Mouse (Mus musculus) heart, adult 2 months (tissue): ENCODE data around the gene Plxna4. TPM values are rescaled to one million over a fixed set of nuclear protein-coding genes. Genes with fewer than 3 reads are reported as not detected.

Source experiments
- DNase-seq, 2 experiments: peaks; one replicate each; pipeline ENCODE4 v3.0.0; 2021
- H3K27ac ChIP-seq: fragments of 200-600 bp; 2 replicates; pipeline ENCODE4 v1.8.1; 2022
- H3K27me3 ChIP-seq: fragments of 200-500 bp; 2 replicates; pipeline ENCODE4 v1.6.1; 2012; ENCODE audit warnings: mild to moderate bottlenecking, low read length, inconsistent platforms, mixed read lengths; ENCODE audit not compliant: control insufficient read depth, insufficient read depth
- H3K36me3 ChIP-seq: fragments of 200-500 bp; 2 replicates; pipeline ENCODE4 v1.6.1; 2012; ENCODE audit warnings: low read length, inconsistent platforms; ENCODE audit not compliant: control insufficient read depth, insufficient read depth
- H3K4me1 ChIP-seq: fragments of 200-500 bp; 2 replicates; pipeline ENCODE4 v1.6.1; 2011; ENCODE audit warnings: low read length; ENCODE audit not compliant: control insufficient read depth, insufficient read depth
- H3K4me3 ChIP-seq: fragments of 200-600 bp; 2 replicates; pipeline ENCODE4 v1.8.1; 2022
- H3K79me2 ChIP-seq: fragments of 200-500 bp; replicated peaks from 2 replicates; pipeline ENCODE4 v1.6.1; 2012; ENCODE audit warnings: mild to moderate bottlenecking, inconsistent platforms, low read length, moderate library complexity, mixed read lengths; ENCODE audit not compliant: control insufficient read depth, insufficient read depth
- H3K9ac ChIP-seq: fragments of 200-500 bp; 2 replicates; pipeline ENCODE4 v1.6.1; 2012; ENCODE audit warnings: low read depth, mild to moderate bottlenecking, control low read depth, inconsistent platforms, low read length, mixed read lengths
- CTCF ChIP-seq: fragments of 200-600 bp; IDR thresholded peaks from 2 replicates; pipeline ENCODE4 v1.8.1; 2022; ENCODE audit warnings: antibody characterized with exemption, mild to moderate bottlenecking, moderate library complexity
- EP300 ChIP-seq: fragments of 200-500 bp; IDR thresholded peaks from 2 replicates; pipeline ENCODE4 v1.6.1; 2011; ENCODE audit warnings: low read depth, low read length, control low read depth; ENCODE audit not compliant: insufficient read depth
- POLR2A ChIP-seq: fragments of 200-500 bp; IDR thresholded peaks from 2 replicates; pipeline ENCODE4 v1.6.1; 2011; ENCODE audit warnings: mild to moderate bottlenecking, low read depth, low read length, control low read depth; ENCODE audit not compliant: insufficient read depth
- WGBS: fragments of 180-500 bp; shearing (Covaris S2); methylation state at CpG from one replicate; pipeline ENCODE4 v1.1.7; 2018; 5-methylcytosine and 5-hydroxymethylcytosine counted together
- intact Hi-C: fragments of 180-260 bp; cut with DNase I; formaldehyde crosslinking; loops from one replicate; pipeline ENCODE4 v1.15.1; 2025
- polyA plus RNA-seq: library from polyadenylated mRNA; depleted of rRNA; stranded (reverse); fragments of >200 nt; gene quantifications from 2 replicates; pipeline ENCODE4 v1.2.3, GENCODE M21; 2012
- total RNA-seq, 2 experiments: library from RNA; stranded (reverse); gene quantifications; 2 replicates each; pipeline ENCODE4 v1.2.3; 2021

Plxna4 gene
- total and polyA plus RNA-seq, 3 experiments = 3.7 to 14.1 (median 11.7) TPM

- H3K79me2 ChIP-seq = no peaks in the 10 kb centered on the region; the same call in 1 of the 2 replicates
- H3K27ac ChIP-seq = no peak overlapping the region
- no peaks in the 10 kb centered on the region for H3K27me3 ChIP-seq
- DNase-seq = no peak
- 0 out of 2 replicates have a peak, but pooled peaks cover 2% of the 10 kb centered on the region for H3K36me3 ChIP-seq
- no peak overlapping the region for H3K9ac ChIP-seq
- 91% methylated on average over 3 of the region's 3 CpGs for WGBS
- intact Hi-C loops = no loop called here
- H3K4me1 ChIP-seq = no peaks in the 10 kb centered on the region
- no peak overlapping the region for H3K4me3 ChIP-seq
- no peak for TF ChIP-seq EP300
These were observed 167.4 kb downstream of the Plxna4 start for GRCm38 (mm10) chr6:32420610-32421009.

- no peak for DNase-seq
- intact Hi-C loops = no loop called here
- H3K4me1 ChIP-seq = no peaks in the 10 kb centered on the region
- no peak overlapping the region for H3K4me3 ChIP-seq
- H3K36me3 ChIP-seq = 0 out of 2 replicates have a peak, but pooled peaks cover 2% of the 10 kb centered on the region
- no peak for TF ChIP-seq CTCF
- TF ChIP-seq EP300 = no peak
- no peak for TF ChIP-seq POLR2A
- no peak overlapping the region for H3K9ac ChIP-seq
- H3K27ac ChIP-seq = no peak overlapping the region
- H3K79me2 ChIP-seq = no peaks in the 10 kb centered on the region; the same call in 1 of the 2 replicates
- H3K27me3 ChIP-seq = no peaks in the 10 kb centered on the region
- WGBS = 44% methylated on average over 4 of the region's 4 CpGs
These were observed 170.6 kb downstream of the Plxna4 start for GRCm38 (mm10) chr6:32417351-32417750.

- TF ChIP-seq EP300 (no peak), POLR2A (no peak), CTCF (no peak)
- no peak for DNase-seq
- H3K27ac ChIP-seq = no peak overlapping the region
- H3K9ac ChIP-seq = no peak overlapping the region
- H3K36me3 ChIP-seq = no peaks in the 10 kb centered on the region
- no peak overlapping the region for H3K4me3 ChIP-seq
- 90% methylated on average over 5 of the region's 5 CpGs for WGBS
- H3K27me3 ChIP-seq = no peaks in the 10 kb centered on the region
- no peaks in the 10 kb centered on the region; the same call in 1 of the 2 replicates for H3K4me1 ChIP-seq
- intact Hi-C loops = no loop called here
- H3K79me2 ChIP-seq = no peaks in the 10 kb centered on the region; the same call in 1 of the 2 replicates
These were observed 176.7 kb downstream of the Plxna4 start for GRCm38 (mm10) chr6:32411325-32411724.

- Histone ChIP-seq H3K27ac (no peak overlapping the region), H3K36me3 (no peaks in the 10 kb centered on the region), H3K9ac (no peak overlapping the region), H3K27me3 (no peaks in the 10 kb centered on the region), H3K4me1 (no peaks in the 10 kb centered on the region; the same call in 1 of the 2 replicates), H3K79me2 (no peaks in the 10 kb centered on the region; the same call in 1 of the 2 replicates), H3K4me3 (no peak overlapping the region)
- WGBS = 30% methylated on average over 1 of the region's 1 CpGs
- no peak for TF ChIP-seq EP300
- no peak for DNase-seq
- intact Hi-C loops = no loop called here
These were observed 178.4 kb downstream of the Plxna4 start for GRCm38 (mm10) chr6:32409625-32410024.

GRCm38 (mm10) chr6:32407574-32408185 is 180.3 kb downstream of the Plxna4 start:
- no peaks in the 10 kb centered on the region for H3K36me3 ChIP-seq
- no peak overlapping the region for H3K9ac ChIP-seq
- H3K4me1 ChIP-seq = peaks cover 2% of the 10 kb centered on the region
- no peaks in the 10 kb centered on the region; the same call in 1 of the 2 replicates for H3K79me2 ChIP-seq
- DNase-seq = no peak
- WGBS = 80% methylated on average over 8 of the region's 8 CpGs
- TF ChIP-seq EP300 = no peak
- no peak for TF ChIP-seq CTCF
- TF ChIP-seq POLR2A = no peak
- no peaks in the 10 kb centered on the region for H3K27me3 ChIP-seq
- H3K27ac ChIP-seq = no peak overlapping the region
- intact Hi-C loops = no loop called here
- no peak overlapping the region for H3K4me3 ChIP-seq

GRCm38 (mm10) chr6:32406316-32407095 is 181.5 kb downstream of the Plxna4 start:
- TF ChIP-seq EP300 (no peak), POLR2A (no peak), CTCF (no peak)
- Histone ChIP-seq H3K27ac (no peak overlapping the region), H3K4me1 (peaks cover 2% of the 10 kb centered on the region), H3K79me2 (no peaks in the 10 kb centered on the region; the same call in 1 of the 2 replicates), H3K27me3 (no peaks in the 10 kb centered on the region), H3K36me3 (no peaks in the 10 kb centered on the region), H3K4me3 (no peak overlapping the region), H3K9ac (no peak overlapping the region)
- 89% methylated on average over 20 of the region's 20 CpGs for WGBS
- intact Hi-C loops = no loop called here
- DNase-seq = no peak
